Comparison of ENCODE assay signal across 20 mouse cellular contexts in genomic region chr17:53854992-53855391, GRCm38 (mm10). TPM values are rescaled to one million over a fixed set of nuclear protein-coding genes. Genes with fewer than 3 reads are reported as not detected.
"Had no signal": no experiment of that assay in that cellular context is flagged by ENCODE, and none has a peak within 500 bp of the region (broad histone marks: within the 10 kb centered on the region; RNA-seq: fewer than 3 reads in every experiment).

No protein-coding gene starts in this region.

- H3K36me3 ChIP-seq: neural tube, embryonic 12.5 days; neural tube, embryonic 13.5 days; neural tube, embryonic 15.5 days; stomach, embryonic 15.5 days had no signal

- H3K9me3 ChIP-seq: neural tube, embryonic 12.5 days; neural tube, embryonic 13.5 days; neural tube, embryonic 15.5 days; stomach, embryonic 15.5 days had no signal

- H3K4me3 ChIP-seq: neural tube, embryonic 12.5 days; neural tube, embryonic 13.5 days; neural tube, embryonic 15.5 days; stomach, embryonic 15.5 days had no signal

- DNase-seq: retina, postnatal 1 day; right cerebral cortex, adult 18-20 months; right cerebral cortex, postnatal 14 days; right cerebral cortex, postnatal 25 days; right cerebral cortex, postnatal 4 days; spleen, adult 18-20 months; thymus, adult 18-20 months; thymus, adult 2 months; thymus, postnatal 14 days; thymus, postnatal 25 days; thymus, postnatal 36 days; thymus, postnatal 4 days had no signal

- H3K4me1 ChIP-seq: neural tube, embryonic 12.5 days; neural tube, embryonic 13.5 days; neural tube, embryonic 15.5 days; stomach, embryonic 15.5 days had no signal

- H3K27ac ChIP-seq: neural tube, embryonic 12.5 days; neural tube, embryonic 13.5 days; neural tube, embryonic 15.5 days; stomach, embryonic 15.5 days had no signal

- H3K27me3 ChIP-seq: neural tube, embryonic 12.5 days; neural tube, embryonic 13.5 days; neural tube, embryonic 15.5 days; stomach, embryonic 15.5 days had no signal

- H3K9ac ChIP-seq: neural tube, embryonic 12.5 days; neural tube, embryonic 13.5 days; neural tube, embryonic 15.5 days; stomach, embryonic 15.5 days had no signal

- H3K4me2 ChIP-seq: neural tube, embryonic 12.5 days; neural tube, embryonic 13.5 days; neural tube, embryonic 15.5 days; stomach, embryonic 15.5 days had no signal

RNA-seq across cellular contexts. Expression of gene Sult1c2, which starts 8.9 kb away (rescaled TPM):
- total RNA-seq: neutrophil, adult 5-6 weeks had no signal
- polyA plus RNA-seq: neural tube, embryonic 12.5 days; neural tube, embryonic 13.5 days; neural tube, embryonic 14.5 days; neural tube, embryonic 15.5 days; stomach, embryonic 14.5 days; testis, adult 2 months had no signal
